Mouse (Mus musculus): ENCODE measurements around the gene Rmnd5b. TPM values are rescaled to one million over a fixed set of nuclear protein-coding genes. Genes with fewer than 3 reads are reported as not detected.
"Not testable (repeated sequence)": the region's sequence is repeated elsewhere in the genome, so short reads cannot be mapped to it uniquely, and the experiment has no call there.

The Rmnd5b gene
- total RNA-seq (2022), result 10 to 100 TPM; 42.4 to 60.2 (median 51.6) TPM

DNA sequence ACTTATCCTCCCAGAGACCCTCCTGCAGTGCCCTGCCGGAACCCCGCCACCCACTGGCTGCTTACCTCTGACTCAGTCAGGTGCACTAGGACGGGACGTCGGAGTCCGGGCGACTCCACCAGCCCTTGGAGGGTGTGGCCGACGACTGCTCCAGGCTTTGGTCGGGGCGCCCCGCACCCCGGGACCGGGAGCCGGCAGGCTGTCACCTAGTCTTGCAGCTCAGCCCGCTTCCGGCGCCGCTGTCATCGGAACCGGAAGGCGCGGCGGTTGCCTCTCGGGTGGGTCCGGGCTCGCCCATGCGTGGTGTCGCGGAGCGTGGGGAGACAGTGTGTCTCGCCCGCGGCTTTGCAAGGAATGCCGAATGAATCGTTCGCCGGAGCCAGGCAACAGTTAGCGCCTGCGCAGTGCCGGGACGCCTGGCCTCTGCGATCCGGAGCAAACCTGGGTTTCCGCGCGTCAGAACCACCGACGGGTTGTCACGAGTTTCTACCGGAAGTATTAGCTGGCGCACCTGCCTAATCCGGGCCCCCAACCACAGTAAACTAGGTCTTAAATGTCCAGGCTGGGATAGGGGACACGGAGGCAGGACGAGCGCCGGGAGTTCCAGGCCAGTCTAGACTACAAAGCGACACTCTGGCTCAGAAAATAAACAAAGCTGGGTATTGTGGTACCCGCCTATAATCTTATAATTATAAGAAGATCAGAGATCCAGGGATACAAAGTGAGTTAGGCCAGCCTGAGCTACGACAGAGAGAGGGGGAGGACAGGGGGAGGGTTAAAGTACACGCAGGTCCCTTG lies at the start of gene Rmnd5b:
Gene Rmnd5b (minus strand): TSS at position 372 of the 798 bp plus-strand sequence.
- DNase-seq, result peak; percentile 87

- no peak for DNase-seq
These were observed 46.3 kb upstream of the Rmnd5b start for GRCm38 (mm10) chr11:51681976-51682374.

- DNase-seq, result peak; percentile 81
These were observed 45.8 kb upstream of the Rmnd5b start for GRCm38 (mm10) chr11:51681324-51681975.

DNA sequence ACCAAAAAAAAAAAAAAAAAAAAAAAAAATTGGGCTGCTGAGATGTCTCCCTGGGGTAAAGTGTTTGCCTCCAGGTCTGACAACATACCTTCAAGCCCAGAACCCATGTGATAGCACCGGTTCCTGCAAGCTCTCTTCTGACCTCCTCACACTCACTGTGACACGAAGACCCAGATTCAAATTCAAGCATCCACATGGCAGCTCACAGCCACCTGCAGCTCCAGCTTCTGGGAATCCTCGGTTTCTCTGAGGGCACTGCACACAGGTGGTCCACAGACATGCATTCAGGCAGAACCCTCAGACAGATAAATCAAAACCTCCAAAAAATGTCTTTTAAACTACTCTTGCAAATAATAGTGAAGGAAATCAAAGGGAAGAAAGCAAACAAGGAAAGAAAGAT lies 43.8 kb upstream of the Rmnd5b start:
- no peak for DNase-seq

GRCm38 (mm10) chr11:51677737-51678418 lies 42.2 kb upstream of the Rmnd5b start:
- no peak for DNase-seq

DNA sequence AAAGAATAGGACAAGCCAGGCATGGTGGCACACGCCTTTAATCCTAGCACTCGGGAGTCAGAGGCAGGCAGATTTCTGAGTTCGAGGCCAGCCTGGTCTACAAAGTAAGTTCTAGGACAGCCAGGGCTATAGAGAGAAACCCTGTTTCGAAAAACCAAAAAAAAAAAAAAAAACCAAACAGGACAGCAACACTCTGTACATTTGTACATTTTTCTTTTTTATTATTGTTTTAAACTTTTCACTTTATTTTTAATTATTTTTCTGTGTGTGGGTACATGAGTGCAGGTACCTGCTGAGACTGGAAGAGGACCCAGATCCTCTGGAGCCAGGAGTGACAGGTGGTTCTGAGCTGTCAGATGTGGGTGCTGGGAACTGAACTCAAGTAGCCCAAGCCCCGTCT lies 39.7 kb upstream of the Rmnd5b start:
- DNase-seq, result no peak

GRCm38 (mm10) chr11:51673291-51673690 lies 37.6 kb upstream of the Rmnd5b start:
- peak; percentile 26 for DNase-seq

DNA sequence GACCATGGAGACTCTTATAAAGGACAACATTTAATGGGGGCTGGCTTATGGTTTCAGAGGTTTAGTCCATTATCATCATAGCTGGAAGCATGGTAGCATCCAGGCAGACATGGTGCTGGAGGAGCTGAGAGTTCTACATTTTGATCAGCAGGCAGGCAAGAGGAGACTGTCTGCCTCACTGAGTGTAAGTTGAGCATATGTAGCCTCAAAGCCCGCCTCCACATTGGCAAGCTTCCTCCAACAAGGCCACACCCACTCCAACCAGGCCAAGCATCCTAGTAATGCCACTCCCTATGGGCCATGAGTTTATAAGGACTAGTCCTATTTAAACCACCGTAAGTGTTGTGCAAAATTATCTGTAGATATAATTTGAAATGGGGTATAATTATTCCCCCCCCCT lies 35.7 kb upstream of the Rmnd5b start:
- no peak for DNase-seq

DNA sequence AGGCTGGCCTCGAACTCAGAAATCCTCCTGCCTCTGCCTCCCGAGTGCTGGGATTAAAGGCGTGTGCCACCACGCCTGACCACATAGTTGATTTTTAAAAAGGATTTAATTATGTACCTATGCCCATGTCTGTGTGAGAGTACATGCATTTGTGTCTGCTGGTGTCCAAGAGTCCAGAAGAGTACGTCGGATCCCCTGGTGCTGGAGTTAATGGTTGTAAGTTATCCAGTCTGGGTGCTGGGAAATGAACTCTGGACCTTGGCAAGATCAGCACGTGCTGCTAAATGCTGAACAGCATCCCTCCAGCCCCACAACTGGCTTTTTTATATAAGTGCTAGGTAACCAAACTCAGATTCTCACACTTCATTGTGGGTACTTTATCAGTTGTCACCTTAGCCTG lies 35.1 kb upstream of the Rmnd5b start:
- DNase-seq, result no peak

GRCm38 (mm10) chr11:51664747-51665146 lies 29.1 kb upstream of the Rmnd5b start:
- not testable (repeated sequence) for DNase-seq

- no peak for DNase-seq
These were observed 26.9 kb upstream of the Rmnd5b start for GRCm38 (mm10) chr11:51662632-51663031.

DNA sequence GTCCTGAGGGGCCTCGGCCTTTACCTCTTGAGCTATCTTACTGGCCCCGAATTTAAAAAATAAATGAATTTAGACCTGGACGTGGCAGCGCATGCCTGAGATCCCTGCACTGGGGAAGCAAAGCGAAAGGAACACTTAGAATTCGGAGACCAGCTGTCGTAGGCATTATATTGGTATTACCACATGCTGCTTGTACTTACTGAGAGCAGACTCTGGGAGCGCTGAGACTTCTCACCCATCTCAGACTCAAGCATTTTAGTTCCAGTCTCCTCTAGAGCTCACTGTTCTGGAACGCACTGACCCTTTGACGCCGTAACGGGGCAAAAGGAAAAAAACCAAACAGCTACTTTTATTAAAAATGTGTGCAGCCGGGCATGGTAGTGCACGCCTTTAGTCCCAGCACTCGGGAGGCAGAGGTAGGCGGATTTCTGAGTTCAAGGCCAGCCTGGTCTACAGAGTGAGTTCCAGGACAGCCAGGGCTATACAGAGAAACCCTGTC lies 26.2 kb upstream of the Rmnd5b start:
- no peak for DNase-seq

- no peak for DNase-seq
These were observed 23.0 kb upstream of the Rmnd5b start for GRCm38 (mm10) chr11:51658705-51659104.

DNA sequence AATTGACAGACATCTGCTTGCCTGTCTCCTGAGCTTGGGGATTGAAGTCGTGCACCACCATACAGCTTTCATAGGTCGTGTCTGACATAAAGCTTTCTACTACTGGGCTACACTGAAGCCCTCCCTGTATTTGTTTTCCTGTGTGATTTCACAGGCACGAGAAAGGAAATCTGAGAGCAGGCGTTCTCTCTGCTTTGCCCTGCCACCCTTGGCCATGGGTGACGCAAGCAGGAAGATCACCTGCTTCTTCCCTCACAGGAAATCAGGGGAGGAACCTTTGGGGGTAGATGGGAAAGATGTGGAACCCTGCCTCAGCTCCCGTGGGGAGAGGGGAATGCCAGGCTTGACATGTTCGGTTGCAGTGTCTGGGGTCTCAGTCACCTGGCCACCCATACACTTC lies 22.6 kb upstream of the Rmnd5b start:
- DNase-seq, result no peak

DNA sequence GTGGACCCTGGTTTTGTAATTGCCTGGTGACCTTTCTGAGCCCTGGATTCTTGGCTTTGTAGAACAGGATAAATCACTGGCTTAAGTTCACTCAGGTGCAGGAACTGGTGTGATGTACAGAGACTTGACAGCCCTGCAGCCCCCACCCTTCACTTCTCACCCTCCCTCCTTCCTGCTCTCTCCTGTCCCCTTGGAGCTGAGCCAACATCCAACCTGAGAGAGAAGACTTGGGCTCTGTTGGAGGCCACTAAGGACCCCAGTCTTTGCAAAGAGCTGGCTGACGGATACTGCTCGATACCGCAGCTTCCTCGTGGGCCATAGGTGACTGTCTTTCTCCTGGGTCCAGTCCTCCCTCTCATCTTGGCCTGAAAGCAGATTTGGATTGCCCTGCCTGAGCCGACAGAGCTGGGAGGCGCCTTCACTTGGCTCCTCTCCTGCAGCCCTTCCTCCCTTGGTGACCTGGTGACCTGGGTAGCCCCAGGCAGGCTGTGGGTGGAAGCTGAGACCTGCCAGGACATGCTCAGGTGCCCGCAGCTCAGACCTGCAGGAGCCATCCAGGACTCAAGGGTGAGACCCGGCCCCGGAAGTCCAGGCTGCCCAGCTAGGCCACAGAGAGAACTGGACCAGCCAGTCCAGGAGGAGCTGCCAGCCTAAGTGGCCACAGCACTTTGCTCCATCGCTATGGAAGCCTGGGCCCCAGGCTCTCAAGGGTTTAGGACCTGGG lies 21.3 kb upstream of the Rmnd5b start:
- no peak for DNase-seq

DNA sequence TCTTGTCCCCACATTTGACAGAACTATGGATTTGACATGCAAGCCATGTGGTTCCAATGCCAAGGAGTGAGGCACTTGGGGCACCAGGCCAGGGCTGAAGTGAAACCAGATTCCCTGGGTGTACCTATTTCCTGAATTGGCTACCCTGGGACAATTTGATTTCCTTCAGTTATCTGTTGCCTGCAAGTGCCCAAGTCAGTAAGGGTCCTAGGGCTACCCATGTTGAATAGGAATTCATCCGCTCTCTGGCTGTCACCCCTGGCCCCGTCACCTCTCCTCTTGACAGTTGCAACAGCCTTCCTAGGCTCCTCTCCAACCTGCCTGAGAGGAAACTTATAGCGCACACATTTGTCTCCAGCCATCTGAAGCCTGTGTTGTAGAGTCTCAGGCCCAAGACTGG lies 19.2 kb upstream of the Rmnd5b start:
- no peak for DNase-seq

GRCm38 (mm10) chr11:51653736-51654135 lies 18.0 kb upstream of the Rmnd5b start:
- DNase-seq, result no peak

DNA sequence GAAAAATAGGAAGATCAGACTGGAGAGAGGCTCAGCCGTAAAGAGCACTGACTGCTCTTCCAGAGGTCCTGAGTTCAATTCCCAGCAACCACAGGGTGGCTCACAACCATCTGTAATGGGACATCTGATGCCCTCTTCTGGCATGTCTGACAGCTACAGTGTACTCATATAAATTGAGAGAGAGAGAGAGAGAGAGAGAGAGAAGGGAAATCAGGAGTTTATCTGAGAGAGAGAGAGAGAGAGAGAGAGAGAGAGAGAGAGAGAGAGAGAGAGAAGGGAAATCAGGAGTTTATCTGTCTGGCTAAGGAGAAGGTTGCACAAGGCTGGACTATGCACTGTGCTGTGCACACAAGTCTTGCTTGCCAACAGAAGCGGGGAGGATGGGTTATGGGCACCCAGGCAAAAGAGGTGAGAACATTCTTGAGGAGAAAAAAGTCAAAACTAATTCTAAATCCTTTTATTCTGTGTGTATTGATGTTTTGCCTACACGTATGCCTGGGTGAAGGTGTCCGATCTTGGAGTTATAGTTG lies 17.3 kb upstream of the Rmnd5b start:
- no peak for DNase-seq

DNA sequence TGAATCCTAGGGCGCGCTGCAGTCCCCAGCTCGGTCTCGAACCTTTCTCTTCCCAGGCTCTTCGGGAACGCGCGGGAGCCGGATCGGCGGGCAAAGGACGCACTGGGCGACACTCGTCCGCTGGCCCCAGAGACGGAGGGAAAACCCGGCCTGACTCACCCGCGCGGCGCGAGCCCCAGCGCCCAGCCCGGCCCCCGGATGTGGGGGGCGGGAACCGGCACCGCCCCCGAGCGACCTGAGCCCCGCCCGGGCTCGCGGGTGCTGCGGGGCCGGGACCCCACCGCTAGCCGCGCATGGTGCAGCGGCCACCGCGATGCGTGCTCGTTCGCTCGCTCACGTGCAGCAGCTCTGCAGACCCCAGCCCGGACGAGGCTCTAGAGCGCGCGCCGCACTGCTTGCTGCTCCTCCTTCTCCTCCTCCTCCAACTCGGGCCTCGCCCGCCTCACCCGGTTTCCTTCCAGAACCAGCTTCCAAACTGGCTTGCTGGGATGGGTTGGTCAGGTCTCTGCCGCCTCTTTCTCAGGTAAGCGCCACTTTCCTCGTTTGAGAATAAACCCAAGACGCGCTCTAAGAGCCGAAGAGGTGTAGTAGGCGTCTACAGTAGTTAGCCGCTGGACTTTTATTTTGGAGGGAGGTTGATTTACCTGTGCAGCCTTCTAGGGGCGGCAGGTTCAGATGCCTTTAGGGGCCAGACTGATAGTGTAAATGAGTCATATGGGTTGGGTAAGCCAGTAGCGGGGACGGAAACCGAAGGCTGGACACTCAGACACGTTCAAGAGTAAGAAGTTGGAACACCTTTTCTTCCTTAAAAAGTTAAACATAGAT lies 15.2 kb upstream of the Rmnd5b start, which contains the start of the genes N4bp3 and D930048N14Rik:
Gene N4bp3 (minus strand): TSS at position 152 of the 825 bp plus-strand sequence.
Gene D930048N14Rik (plus strand): TSS at position 264 of the 825 bp plus-strand sequence.
- DNase-seq, result peak; percentile 74

DNA sequence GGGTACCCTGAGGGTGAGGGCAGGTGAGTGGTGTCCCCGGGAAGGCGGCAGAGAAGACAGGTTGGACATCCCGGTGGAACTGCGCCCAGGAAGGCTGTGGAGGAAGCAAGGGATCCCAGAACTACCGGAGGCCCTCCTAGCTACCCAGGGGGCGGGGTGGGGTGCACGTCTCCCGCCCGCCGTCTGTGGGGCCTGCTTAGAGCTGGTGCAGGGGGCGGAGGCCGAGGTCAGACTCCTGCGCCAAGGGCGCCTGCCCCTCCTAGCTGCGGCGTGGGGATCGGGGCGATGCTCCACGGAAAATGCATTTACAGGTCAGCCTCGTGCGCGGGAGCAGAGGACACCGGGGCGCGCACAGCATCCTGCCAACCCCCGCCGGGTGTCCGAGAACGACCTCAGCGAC lies 14.6 kb upstream of the Rmnd5b start:
- DNase-seq, result no peak

DNA sequence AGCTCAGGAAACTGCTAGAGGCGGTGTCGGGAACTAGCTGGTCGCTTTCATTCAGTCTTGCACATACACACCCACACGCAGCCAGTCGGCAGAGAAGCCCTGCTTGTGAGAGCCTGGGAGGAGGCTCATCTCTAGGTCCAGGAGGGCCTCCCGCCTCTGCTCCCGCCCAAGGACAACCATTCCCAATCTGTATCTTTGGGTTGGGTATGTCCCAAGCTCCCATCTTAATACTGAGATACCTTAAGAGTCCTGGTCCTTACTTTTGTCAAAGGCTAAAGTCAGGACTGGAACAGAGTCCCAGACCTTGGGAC lies 14.1 kb upstream of the Rmnd5b start:
- DNase-seq, result no peak
